Mouse (Mus musculus): ENCODE measurements around the gene Vps33a. TPM values are rescaled to one million over a fixed set of nuclear protein-coding genes. Genes with fewer than 3 reads are reported as not detected.
"Not testable (repeated sequence)": the region's sequence is repeated elsewhere in the genome, so short reads cannot be mapped to it uniquely, and the experiment has no call there.

The Vps33a gene
- polyA plus RNA-seq, 1 experiment = 44.3 TPM

- Histone ChIP-seq H3K4me3 (ENCODE audit: insufficient read depth, low read length) (no peak overlapping the region), H3K4me1 (ENCODE audit: control insufficient read depth, insufficient read depth, low read length) (peaks cover 8% of the 10 kb centered on the region), H3K27ac (ENCODE audit: insufficient read depth, low read depth, low read length) (no peak overlapping the region)
- no peak for TF ChIP-seq CTCF (IDR thresholded peaks at IDR 0.05; ENCODE audit: low read depth, low read length)
- no peak for TF ChIP-seq POLR2A (IDR thresholded peaks at IDR 0.05; ENCODE audit: borderline replicate concordance, low read depth, low read length)
These were observed 46.8 kb downstream of the Vps33a start for GRCm38 (mm10) chr5:123525916-123526495.

GRCm38 (mm10) chr5:123525281-123525680, 47.6 kb downstream of the Vps33a start, which contains the start of gene Gm49027:
Gm49027 (minus strand) TSS chr5:123525488.
- H3K4me1 ChIP-seq (ENCODE audit: control insufficient read depth, insufficient read depth, low read length) = peaks cover 8% of the 10 kb centered on the region
- TF ChIP-seq CTCF (IDR thresholded peaks at IDR 0.05; ENCODE audit: low read depth, low read length) (no peak), POLR2A (IDR thresholded peaks at IDR 0.05; ENCODE audit: borderline replicate concordance, low read depth, low read length) (no peak)
- no peak within 1 kb of the TSS for H3K27ac ChIP-seq (ENCODE audit: insufficient read depth, low read depth, low read length)
- H3K4me3 ChIP-seq (ENCODE audit: insufficient read depth, low read length) = peak within 1 kb of the TSS; percentile 84

GRCm38 (mm10) chr5:123524393-123524750, 48.5 kb downstream of the Vps33a start:
- H3K4me3 ChIP-seq (ENCODE audit: insufficient read depth, low read length) = peak overlapping the region; percentile 84
- no peak overlapping the region for H3K27ac ChIP-seq (ENCODE audit: insufficient read depth, low read depth, low read length)
- TF ChIP-seq CTCF (IDR thresholded peaks at IDR 0.05; ENCODE audit: low read depth, low read length) = no peak

GRCm38 (mm10) chr5:123523692-123524392, 49.0 kb downstream of the Vps33a start, which contains the start of gene Diablo:
Diablo (minus strand) TSS chr5:123524176.
- Histone ChIP-seq H3K27ac (ENCODE audit: insufficient read depth, low read depth, low read length) (0 out of 2 replicates have a peak within 1 kb of the TSS, but pooled peaks have one; percentile 0), H3K4me1 (ENCODE audit: control insufficient read depth, insufficient read depth, low read length) (peaks cover 8% of the 10 kb centered on the region), H3K4me3 (ENCODE audit: insufficient read depth, low read length) (peak within 1 kb of the TSS; percentile 84)
- TF ChIP-seq POLR2A (IDR thresholded peaks at IDR 0.05; ENCODE audit: borderline replicate concordance, low read depth, low read length) (0 out of 2 replicates have a peak, but pooled peaks have one; percentile 12), CTCF (IDR thresholded peaks at IDR 0.05; ENCODE audit: low read depth, low read length) (no peak)

More at GRCm38 (mm10) chr5:123524393-123524750, 48.5 kb downstream of the Vps33a start:
- H3K4me1 ChIP-seq (ENCODE audit: control insufficient read depth, insufficient read depth, low read length) = peaks cover 8% of the 10 kb centered on the region

GRCm38 (mm10) chr5:123522166-123522565, 50.7 kb downstream of the Vps33a start:
- Histone ChIP-seq H3K27ac (ENCODE audit: insufficient read depth, low read depth, low read length) (no peak overlapping the region), H3K4me1 (ENCODE audit: control insufficient read depth, insufficient read depth, low read length) (peaks cover 8% of the 10 kb centered on the region), H3K4me3 (ENCODE audit: insufficient read depth, low read length) (no peak overlapping the region)
- TF ChIP-seq CTCF (IDR thresholded peaks at IDR 0.05; ENCODE audit: low read depth, low read length) (no peak), POLR2A (IDR thresholded peaks at IDR 0.05; ENCODE audit: borderline replicate concordance, low read depth, low read length) (no peak)

GRCm38 (mm10) chr5:123521621-123522020, 51.2 kb downstream of the Vps33a start:
- no peak overlapping the region for H3K4me3 ChIP-seq (ENCODE audit: insufficient read depth, low read length)

GRCm38 (mm10) chr5:123520666-123521065, 52.2 kb downstream of the Vps33a start:
- H3K4me3 ChIP-seq (ENCODE audit: insufficient read depth, low read length) = no peak overlapping the region
- H3K27ac ChIP-seq (ENCODE audit: insufficient read depth, low read depth, low read length) = no peak overlapping the region
- TF ChIP-seq POLR2A (IDR thresholded peaks at IDR 0.05; ENCODE audit: borderline replicate concordance, low read depth, low read length) (no peak), CTCF (IDR thresholded peaks at IDR 0.05; ENCODE audit: low read depth, low read length) (no peak)

More at GRCm38 (mm10) chr5:123521621-123522020, 51.2 kb downstream of the Vps33a start:
- H3K27ac ChIP-seq (ENCODE audit: insufficient read depth, low read depth, low read length) = no peak overlapping the region
- H3K4me1 ChIP-seq (ENCODE audit: control insufficient read depth, insufficient read depth, low read length) = peaks cover 10% of the 10 kb centered on the region
- no peak for TF ChIP-seq CTCF (IDR thresholded peaks at IDR 0.05; ENCODE audit: low read depth, low read length)
- no peak for TF ChIP-seq POLR2A (IDR thresholded peaks at IDR 0.05; ENCODE audit: borderline replicate concordance, low read depth, low read length)

GRCm38 (mm10) chr5:123514871-123515270, 58.0 kb downstream of the Vps33a start:
- peaks cover 2% of the 10 kb centered on the region; the same call in 1 of the 2 replicates for H3K4me1 ChIP-seq (ENCODE audit: control insufficient read depth, insufficient read depth, low read length)
- no peak overlapping the region for H3K27ac ChIP-seq (ENCODE audit: insufficient read depth, low read depth, low read length)
- no peak overlapping the region for H3K4me3 ChIP-seq (ENCODE audit: insufficient read depth, low read length)
- TF ChIP-seq CTCF (IDR thresholded peaks at IDR 0.05; ENCODE audit: low read depth, low read length) (no peak), POLR2A (IDR thresholded peaks at IDR 0.05; ENCODE audit: borderline replicate concordance, low read depth, low read length) (no peak)

More at GRCm38 (mm10) chr5:123520666-123521065, 52.2 kb downstream of the Vps33a start:
- peaks cover 10% of the 10 kb centered on the region for H3K4me1 ChIP-seq (ENCODE audit: control insufficient read depth, insufficient read depth, low read length)

GRCm38 (mm10) chr5:123512102-123512501, 60.7 kb downstream of the Vps33a start:
- Histone ChIP-seq H3K27ac (ENCODE audit: insufficient read depth, low read depth, low read length) (no peak overlapping the region), H3K4me3 (ENCODE audit: insufficient read depth, low read length) (no peak overlapping the region), H3K4me1 (ENCODE audit: control insufficient read depth, insufficient read depth, low read length) (peaks cover 5% of the 10 kb centered on the region)
- TF ChIP-seq POLR2A (IDR thresholded peaks at IDR 0.05; ENCODE audit: borderline replicate concordance, low read depth, low read length) = no peak
- no peak for TF ChIP-seq CTCF (IDR thresholded peaks at IDR 0.05; ENCODE audit: low read depth, low read length)

GRCm38 (mm10) chr5:123511426-123511825, 61.4 kb downstream of the Vps33a start:
- H3K4me3 ChIP-seq (ENCODE audit: insufficient read depth, low read length); H3K27ac ChIP-seq (ENCODE audit: insufficient read depth, low read depth, low read length); H3K4me1 ChIP-seq (ENCODE audit: control insufficient read depth, insufficient read depth, low read length): not testable (repeated sequence)
